Mouse (Mus musculus) monocyte, adult 2 months (primary cell): Measurements from ENCODE around the gene Hpd.

ENCODE experiments used
- DNase-seq, 2 experiments: peaks; one replicate each; pipeline ENCODE4 v3.0.0; 2022; ENCODE audit warnings: low spot score in 2 of 2, low read depth in 1 of 2

Gene Hpd

GRCm38 (mm10) chr5:123137044-123137909 is 45.2 kb downstream of the Hpd start:
- DNase-seq = peak in 1 of 2 experiments; percentile 39

GRCm38 (mm10) chr5:123136361-123137043 is 46.0 kb downstream of the Hpd start:
- DNase-seq = no peak

GRCm38 (mm10) chr5:123135471-123136360 is 46.8 kb downstream of the Hpd start:
- no peak for DNase-seq

GRCm38 (mm10) chr5:123134875-123135382 is 47.6 kb downstream of the Hpd start:
- DNase-seq = no peak

GRCm38 (mm10) chr5:123134186-123134874 is 48.2 kb downstream of the Hpd start:
- DNase-seq = no peak

GRCm38 (mm10) chr5:123133784-123134143 is 48.8 kb downstream of the Hpd start:
- no peak for DNase-seq

GRCm38 (mm10) chr5:123133083-123133783 is 49.3 kb downstream of the Hpd start:
- peak; percentile 55 to 82 for DNase-seq

- peak; percentile 36 to 75 for DNase-seq
These were observed 50.0 kb downstream of the Hpd start, which contains the start of gene Rhof for GRCm38 (mm10) chr5:123132308-123133071. Gene Rhof, minus strand, starts transcription at chr5:123132692.

GRCm38 (mm10) chr5:123130814-123131148 is 51.7 kb downstream of the Hpd start:
- DNase-seq = no peak

- no peak for DNase-seq
These were observed 52.3 kb downstream of the Hpd start for GRCm38 (mm10) chr5:123130030-123130813.

- no peak for DNase-seq
These were observed 53.3 kb downstream of the Hpd start for GRCm38 (mm10) chr5:123129170-123129757.

- DNase-seq = peak in 1 of 2 experiments; percentile 67
These were observed 53.9 kb downstream of the Hpd start for GRCm38 (mm10) chr5:123128426-123129169.

- DNase-seq = no peak
These were observed 55.5 kb downstream of the Hpd start for GRCm38 (mm10) chr5:123127031-123127430.

GRCm38 (mm10) chr5:123125638-123126406 is 56.7 kb downstream of the Hpd start:
- DNase-seq = peak in 1 of 2 experiments; percentile 22

GRCm38 (mm10) chr5:123125105-123125504 is 57.4 kb downstream of the Hpd start:
- DNase-seq = no peak

GRCm38 (mm10) chr5:123122181-123122580 is 60.3 kb downstream of the Hpd start:
- DNase-seq = no peak
